Mouse (Mus musculus) midbrain, embryonic 16.5 days (tissue): ENCODE results near the gene Ppfia2. TPM values are rescaled to one million over a fixed set of nuclear protein-coding genes. Genes with fewer than 3 reads are reported as not detected.

Source experiments
- ATAC-seq: fragments of 200-750 bp; cut with Nextera tagmentation; 2 replicates; pipeline ENCODE4 v1.8.0; 2017; ENCODE audit warnings: moderate TSS enrichment
- H3K27ac ChIP-seq: fragments of 300-500 bp; sonication (generic); 2 replicates; pipeline ENCODE4 v1.5.1; 2014; ENCODE audit warnings: mild to moderate bottlenecking, low read length, mixed read lengths
- H3K27me3 ChIP-seq: fragments of 300-500 bp; sonication (generic); 2 replicates; pipeline ENCODE4 v1.6.1; 2014; ENCODE audit warnings: low read depth, low read length, mixed read lengths; ENCODE audit not compliant: control insufficient read depth, insufficient read depth
- H3K36me3 ChIP-seq: fragments of 300-500 bp; sonication (generic); 2 replicates; pipeline ENCODE4 v1.6.1; 2014; ENCODE audit warnings: mild to moderate bottlenecking, low read length, moderate library complexity, mixed read lengths; ENCODE audit not compliant: control insufficient read depth, insufficient read depth
- H3K4me1 ChIP-seq: fragments of 300-500 bp; sonication (generic); 2 replicates; pipeline ENCODE4 v1.6.1; 2014; ENCODE audit warnings: mild to moderate bottlenecking, low read length, mixed read lengths; ENCODE audit not compliant: control insufficient read depth, insufficient read depth
- H3K4me2 ChIP-seq: fragments of 300-500 bp; sonication (generic); 2 replicates; pipeline ENCODE4 v1.6.1; 2014; ENCODE audit warnings: mild to moderate bottlenecking, low read length, mixed read lengths
- H3K4me3 ChIP-seq: fragments of 300-500 bp; sonication (generic); 2 replicates; pipeline ENCODE4 v1.5.1; 2014; ENCODE audit warnings: low read depth, mild to moderate bottlenecking, low read length, moderate library complexity, mixed read lengths
- H3K9ac ChIP-seq: fragments of 300-500 bp; sonication (generic); 2 replicates; pipeline ENCODE4 v1.6.1; 2014; ENCODE audit warnings: low read depth, low read length, mixed read lengths
- H3K9me3 ChIP-seq: fragments of 300-500 bp; sonication (generic); replicated peaks from 2 replicates; pipeline ENCODE4 v1.6.1; 2014; ENCODE audit warnings: mild to moderate bottlenecking, low read length, mixed read lengths; ENCODE audit not compliant: control insufficient read depth, poor library complexity, severe bottlenecking
- WGBS: fragments of 180-500 bp; shearing (Covaris S2); extraction: QIAGEN DNeasy Blood & Tissue Kit; methylation state at CpG from one replicate; pipeline ENCODE4 v1.1.7; 2014; 5-methylcytosine and 5-hydroxymethylcytosine counted together
- polyA plus RNA-seq: library from polyadenylated mRNA; unstranded; fragments of >200 nt; fragmentation: Nextera tagmentation; extraction: Ambion mirVana; gene quantifications from 2 replicates; pipeline ENCODE4 v1.2.1, GENCODE M21; 2015

The Ppfia2 gene
- polyA plus RNA-seq, 1 experiment from 2014 or later, result 39.0 TPM

GRCm38 (mm10) chr10:106590944-106591343 is 120.8 kb downstream of the Ppfia2 start:
- 88% methylated on average over 1 of the region's 1 CpGs for WGBS
- no peak for ATAC-seq

GRCm38 (mm10) chr10:106596976-106597375 is 126.8 kb downstream of the Ppfia2 start:
- WGBS, result 54% methylated on average over 1 of the region's 1 CpGs
- no peak for ATAC-seq
- H3K4me1 ChIP-seq, result no peaks in the 10 kb centered on the region; the same call in 1 of the 2 replicates

More at GRCm38 (mm10) chr10:106590944-106591343, 120.8 kb downstream of the Ppfia2 start:
- H3K36me3 ChIP-seq, result no peaks in the 10 kb centered on the region
- no peaks in the 10 kb centered on the region for H3K4me1 ChIP-seq
- no peaks in the 10 kb centered on the region for H3K27me3 ChIP-seq
- H3K27ac ChIP-seq, result no peak overlapping the region
- H3K4me3 ChIP-seq, result no peak overlapping the region
- H3K9me3 ChIP-seq, result no peaks in the 10 kb centered on the region
- no peak overlapping the region for H3K9ac ChIP-seq
- no peak overlapping the region for H3K4me2 ChIP-seq

GRCm38 (mm10) chr10:106603319-106603898 is 133.3 kb downstream of the Ppfia2 start:
- no peak for ATAC-seq
- H3K36me3 ChIP-seq, result no peaks in the 10 kb centered on the region
- no peak overlapping the region for H3K9ac ChIP-seq
- H3K4me1 ChIP-seq, result no peaks in the 10 kb centered on the region; the same call in 1 of the 2 replicates
- no peaks in the 10 kb centered on the region for H3K27me3 ChIP-seq
- H3K4me3 ChIP-seq, result no peak overlapping the region
- no peak overlapping the region for H3K4me2 ChIP-seq
- 86% methylated on average over 5 of the region's 5 CpGs for WGBS
- H3K9me3 ChIP-seq, result no peaks in the 10 kb centered on the region
- no peak overlapping the region for H3K27ac ChIP-seq

More at GRCm38 (mm10) chr10:106596976-106597375, 126.8 kb downstream of the Ppfia2 start:
- Histone ChIP-seq H3K4me2 (no peak overlapping the region), H3K9ac (no peak overlapping the region), H3K36me3 (no peaks in the 10 kb centered on the region), H3K27me3 (no peaks in the 10 kb centered on the region), H3K9me3 (no peaks in the 10 kb centered on the region), H3K4me3 (no peak overlapping the region), H3K27ac (no peak overlapping the region)

- WGBS, result 2% methylated on average over 7 of the region's 7 CpGs
- H3K4me2 ChIP-seq, result peak overlapping the region; percentile 54
- no peaks in the 10 kb centered on the region for H3K9me3 ChIP-seq
- H3K4me1 ChIP-seq, result peaks cover 8% of the 10 kb centered on the region
- H3K27me3 ChIP-seq, result no peaks in the 10 kb centered on the region
- H3K4me3 ChIP-seq, result peak overlapping the region; percentile 25
- ATAC-seq, result peak; percentile 89
- peak overlapping the region; percentile 80 for H3K27ac ChIP-seq
- H3K9ac ChIP-seq, result peak overlapping the region; percentile 54
- no peaks in the 10 kb centered on the region for H3K36me3 ChIP-seq
Measured at GRCm38 (mm10) chr10:106609177-106609981, 139.2 kb downstream of the Ppfia2 start.

- no peak overlapping the region for H3K9ac ChIP-seq
- H3K36me3 ChIP-seq, result no peaks in the 10 kb centered on the region
- H3K4me2 ChIP-seq, result no peak overlapping the region
- no peak overlapping the region for H3K4me3 ChIP-seq
- 59% methylated on average over 3 of the region's 3 CpGs for WGBS
- H3K9me3 ChIP-seq, result no peaks in the 10 kb centered on the region
- peaks cover 8% of the 10 kb centered on the region for H3K4me1 ChIP-seq
- ATAC-seq, result peak; percentile 22; the same call in 1 of the 2 replicates
- H3K27ac ChIP-seq, result peak overlapping the region; percentile 52
- no peaks in the 10 kb centered on the region for H3K27me3 ChIP-seq
Measured at GRCm38 (mm10) chr10:106610222-106610621, 140.1 kb downstream of the Ppfia2 start.

- 56% methylated on average over 1 of the region's 1 CpGs for WGBS
- no peak overlapping the region for H3K4me3 ChIP-seq
Measured at GRCm38 (mm10) chr10:106618194-106618593, 148.1 kb downstream of the Ppfia2 start.

GRCm38 (mm10) chr10:106620952-106621351 is 150.8 kb downstream of the Ppfia2 start:
- Histone ChIP-seq H3K9ac (no peak overlapping the region), H3K27me3 (no peaks in the 10 kb centered on the region), H3K4me3 (no peak overlapping the region), H3K9me3 (no peaks in the 10 kb centered on the region), H3K36me3 (no peaks in the 10 kb centered on the region), H3K27ac (no peak overlapping the region), H3K4me2 (no peak overlapping the region), H3K4me1 (no peaks in the 10 kb centered on the region)
- no peak for ATAC-seq
- WGBS, result 88% methylated on average over 1 of the region's 1 CpGs

More at GRCm38 (mm10) chr10:106618194-106618593, 148.1 kb downstream of the Ppfia2 start:
- Histone ChIP-seq H3K27ac (no peak overlapping the region), H3K36me3 (no peaks in the 10 kb centered on the region), H3K4me1 (no peaks in the 10 kb centered on the region), H3K9ac (no peak overlapping the region), H3K27me3 (no peaks in the 10 kb centered on the region), H3K9me3 (no peaks in the 10 kb centered on the region), H3K4me2 (no peak overlapping the region)
- ATAC-seq, result no peak

- Histone ChIP-seq H3K9ac (no peak overlapping the region), H3K9me3 (no peaks in the 10 kb centered on the region), H3K36me3 (no peaks in the 10 kb centered on the region), H3K27me3 (no peaks in the 10 kb centered on the region), H3K4me1 (no peaks in the 10 kb centered on the region), H3K4me3 (no peak overlapping the region), H3K27ac (no peak overlapping the region), H3K4me2 (no peak overlapping the region)
- no peak for ATAC-seq
- 76% methylated on average over 10 of the region's 10 CpGs for WGBS
Measured at GRCm38 (mm10) chr10:106623342-106623741, 153.2 kb downstream of the Ppfia2 start.
